Mouse (Mus musculus) CH12.LX (cell line): Measurements from ENCODE around the gene Adh1. TPM values are rescaled to one million over a fixed set of nuclear protein-coding genes. Genes with fewer than 3 reads are reported as not detected.

Source experiments
- DNase-seq: peaks from one replicate; pipeline ENCODE4 v3.0.0-alpha.2; 2013; ENCODE audit errors: extremely low read depth
- H3K27ac ChIP-seq: 2 replicates; pipeline ENCODE4 v1.5.1; 2012; ENCODE audit warnings: low read depth, mild to moderate bottlenecking, control low read depth, moderate library complexity; ENCODE audit not compliant: insufficient read depth
- H3K27me3 ChIP-seq: replicated peaks from 2 replicates; pipeline ENCODE3; 2012; ENCODE audit warnings: inconsistent platforms
- H3K36me3 ChIP-seq, 2 experiments: replicated peaks in 1 of 2; 2 replicates each; pipeline versions ENCODE3 to v1.6.1; 2012; ENCODE audit warnings: inconsistent platforms in 1 of 2, low read length in 1 of 2, mild to moderate bottlenecking in 1 of 2, mixed read lengths in 1 of 2, moderate library complexity in 1 of 2; ENCODE audit not compliant: control insufficient read depth in 1 of 2, insufficient read depth in 1 of 2
- H3K4me1 ChIP-seq, 2 experiments: 2 replicates each; pipeline ENCODE4 v1.6.1; 2012; ENCODE audit warnings: inconsistent platforms in 1 of 2, moderate library complexity in 1 of 2; ENCODE audit not compliant: insufficient read depth in 2 of 2, control insufficient read depth in 1 of 2
- H3K4me2 ChIP-seq: 2 replicates; pipeline ENCODE4 v1.6.1; 2012; ENCODE audit warnings: low read depth, mild to moderate bottlenecking, control low read depth; ENCODE audit not compliant: poor library complexity, insufficient read depth, severe bottlenecking
- H3K4me3 ChIP-seq, 3 experiments: fragments of 150-350 bp in 1 of 3; sonication (generic) in 1 of 3; replicated peaks in 1 of 3; 2 replicates each; pipeline versions ENCODE3 to v1.5.1; 2011 to 2012; ENCODE audit warnings: low read depth in 2 of 3, low read length in 2 of 3, mild to moderate bottlenecking in 2 of 3, moderate library complexity in 2 of 3, control low read depth in 1 of 3, improper control_type of control experiment in 1 of 3, inconsistent platforms in 1 of 3, mixed read lengths in 1 of 3; ENCODE audit not compliant: poor library complexity in 1 of 3
- H3K79me2 ChIP-seq: replicated peaks from 2 replicates; pipeline ENCODE4 v1.6.1; 2012; ENCODE audit warnings: mild to moderate bottlenecking, moderate library complexity; ENCODE audit not compliant: control insufficient read depth, poor library complexity, insufficient read depth, severe bottlenecking; ENCODE audit errors: extremely low read depth
- H3K9ac ChIP-seq: 2 replicates; pipeline ENCODE4 v1.6.1; 2012; ENCODE audit warnings: low read depth, mild to moderate bottlenecking, control low read depth, moderate library complexity; ENCODE audit not compliant: insufficient read depth
- H3K9me3 ChIP-seq: replicated peaks from 2 replicates; pipeline ENCODE3; 2012; ENCODE audit warnings: low read length, inconsistent platforms, mixed read lengths
- CHD1 ChIP-seq: IDR thresholded peaks from 2 replicates; pipeline ENCODE4 v1.6.1; 2012; ENCODE audit warnings: low read depth, low read length, improper control_type of control experiment, inconsistent platforms
- ELF1 ChIP-seq: IDR thresholded peaks from 2 replicates; pipeline ENCODE4 v1.6.1; 2014; ENCODE audit warnings: low read depth, mild to moderate bottlenecking, inconsistent platforms, low read length, improper control_type of control experiment
- IRF4 ChIP-seq: IDR thresholded peaks from 2 replicates; pipeline ENCODE4 v1.6.1; 2014; ENCODE audit warnings: low read depth, mild to moderate bottlenecking, inconsistent platforms, low read length, improper control_type of control experiment
- JUN ChIP-seq: IDR thresholded peaks from 2 replicates; pipeline ENCODE4 v1.6.1; 2011; ENCODE audit warnings: low read depth, mild to moderate bottlenecking, low read length, improper control_type of control experiment, moderate library complexity; ENCODE audit not compliant: insufficient read depth
- JUND ChIP-seq: conservative IDR thresholded peaks from 2 replicates; pipeline ENCODE4 v1.6.1; 2011; ENCODE audit warnings: low read depth, low read length, improper control_type of control experiment
- KAT2A ChIP-seq: IDR thresholded peaks from 2 replicates; pipeline ENCODE4 v1.6.1; 2012; ENCODE audit warnings: low read length, improper control_type of control experiment, inconsistent platforms; ENCODE audit not compliant: insufficient replicate concordance
- MAFK ChIP-seq: IDR thresholded peaks from 2 replicates; pipeline ENCODE4 v1.6.1; 2011; ENCODE audit warnings: low read length, improper control_type of control experiment; ENCODE audit not compliant: insufficient replicate concordance
- MXI1 ChIP-seq: IDR thresholded peaks from 2 replicates; pipeline ENCODE4 v1.6.1; 2011; ENCODE audit warnings: mild to moderate bottlenecking, low read depth, low read length, improper control_type of control experiment
- NRF1 ChIP-seq: IDR thresholded peaks from 2 replicates; pipeline ENCODE4 v1.6.1; 2014; ENCODE audit warnings: low read depth, mild to moderate bottlenecking, inconsistent platforms, low read length, improper control_type of control experiment, moderate library complexity
- RCOR1 ChIP-seq: conservative IDR thresholded peaks from 2 replicates; pipeline ENCODE4 v1.6.1; 2012; ENCODE audit warnings: low read depth, mild to moderate bottlenecking, inconsistent platforms, low read length, improper control_type of control experiment
- SMC3 ChIP-seq: IDR thresholded peaks from 2 replicates; pipeline ENCODE4 v1.6.1; 2011; ENCODE audit warnings: low read depth, low read length, improper control_type of control experiment
- TBP ChIP-seq: conservative IDR thresholded peaks from 2 replicates; pipeline ENCODE4 v1.6.1; 2011; ENCODE audit warnings: low read depth, low read length, improper control_type of control experiment
- TCF12 ChIP-seq: IDR thresholded peaks from 2 replicates; pipeline ENCODE4 v1.6.1; 2014; ENCODE audit warnings: low read depth, mild to moderate bottlenecking, inconsistent platforms, low read length, improper control_type of control experiment
- UBTF ChIP-seq: IDR thresholded peaks from 2 replicates; pipeline ENCODE4 v1.6.1; 2012; ENCODE audit warnings: low read depth, mild to moderate bottlenecking, inconsistent platforms, low read length, improper control_type of control experiment, moderate library complexity
- USF1 ChIP-seq: IDR thresholded peaks from 2 replicates; pipeline ENCODE4 v1.6.1; 2014; ENCODE audit warnings: low read depth, mild to moderate bottlenecking, inconsistent platforms, low read length, improper control_type of control experiment
- USF2 ChIP-seq: conservative IDR thresholded peaks from 2 replicates; pipeline ENCODE4 v1.6.1; 2011; ENCODE audit warnings: low read depth, low read length, improper control_type of control experiment
- ZNF384 ChIP-seq: IDR thresholded peaks from 2 replicates; pipeline ENCODE4 v1.6.1; 2012; ENCODE audit warnings: low read depth, low read length, improper control_type of control experiment, inconsistent platforms
- dilution Hi-C: fragments of 300-500 bp; cut with MboI; formaldehyde crosslinking; loops from 2 replicates; pipeline ENCODE4 v1.14.3; 2020; ENCODE audit warnings: low sequenced_read_pairs; ENCODE audit not compliant: extremely low pct_unique_long_range_greater_than_20kb, extremely low pct_ligation_motif_present
- in situ Hi-C: fragments of 300-500 bp; cut with MboI; formaldehyde crosslinking; loops from 3 replicates; pipeline ENCODE4 v1.14.3; 2019; ENCODE audit warnings: low sequenced_read_pairs, low pct_ligation_motif_present, low pct_unique_long_range_greater_than_20kb, mixed read lengths
- polyA plus RNA-seq: library from polyadenylated mRNA; unstranded; fragments of >175 nt; gene quantifications from 2 replicates; pipeline ENCODE4 v1.2.1, GENCODE M21; 2012; ENCODE audit warnings: low read depth; ENCODE audit not compliant: insufficient read length
- total RNA-seq, 2 experiments: library from RNA; depleted of rRNA; stranded (reverse); fragments of 300-350 nt in 1 of 2; fragments of >200 nt in 1 of 2; gene quantifications; 2 replicates each; pipeline ENCODE4 v1.2.3; 2012 to 2014

Gene Adh1
- total RNA-seq (2012; rRNA removed) (0.13 TPM in 1 of 2 replicates, not detected in the other), total RNA-seq (2014; rRNA removed) (not detected in 2 replicates), polyA plus RNA-seq (not detected in 2 replicates)

- Histone ChIP-seq H3K4me3 (no peak within 1 kb of the TSS), H3K79me2 (no peaks in the 10 kb centered on the region), H3K27me3 (no peaks in the 10 kb centered on the region), H3K4me1 (no peaks in the 10 kb centered on the region), H3K9me3 (no peaks in the 10 kb centered on the region), H3K9ac (no peak within 1 kb of the TSS), H3K4me2 (no peak within 1 kb of the TSS), H3K36me3 (no peaks in the 10 kb centered on the region), H3K27ac (no peak within 1 kb of the TSS)
- no peak for DNase-seq
- dilution Hi-C loops (no loop called here), in situ Hi-C loops (no loop called here)
- TF ChIP-seq USF1, result no peak
- no peak for TF ChIP-seq UBTF
- TF ChIP-seq JUN, result no peak
- TF ChIP-seq CHD1, result no peak
- TF ChIP-seq MAFK, result no peak
- TF ChIP-seq USF2, result no peak
These were observed at the start of gene Adh1 for GRCm38 (mm10) chr3:138260721-138261669. TSS of gene Adh1 (plus strand) at chr3:138260991.

- Histone ChIP-seq H3K9ac (no peak overlapping the region), H3K4me3 (no peak overlapping the region), H3K79me2 (no peaks in the 10 kb centered on the region), H3K36me3 (no peaks in the 10 kb centered on the region), H3K27me3 (no peaks in the 10 kb centered on the region), H3K4me1 (peaks cover 0 to 10% of the 10 kb centered on the region in 2 experiments; a peak in 2 of 4 replicates), H3K4me2 (no peak overlapping the region), H3K9me3 (peaks cover 5% of the 10 kb centered on the region), H3K27ac (no peak overlapping the region)
- in situ Hi-C loops, result no loop called here
- no peak for DNase-seq
- dilution Hi-C loops, result no loop called here
- TF ChIP-seq KAT2A (no peak), ELF1 (no peak), USF2 (no peak), RCOR1 (no peak), TBP (no peak), TCF12 (no peak), NRF1 (no peak), SMC3 (no peak), UBTF (no peak), IRF4 (no peak), MXI1 (no peak), ZNF384 (no peak), JUND (no peak)
These were observed 48.3 kb upstream of the Adh1 start for GRCm38 (mm10) chr3:138212431-138212951.
